Mouse (Mus musculus): Measurements from ENCODE around the gene Ift57.

DNA sequence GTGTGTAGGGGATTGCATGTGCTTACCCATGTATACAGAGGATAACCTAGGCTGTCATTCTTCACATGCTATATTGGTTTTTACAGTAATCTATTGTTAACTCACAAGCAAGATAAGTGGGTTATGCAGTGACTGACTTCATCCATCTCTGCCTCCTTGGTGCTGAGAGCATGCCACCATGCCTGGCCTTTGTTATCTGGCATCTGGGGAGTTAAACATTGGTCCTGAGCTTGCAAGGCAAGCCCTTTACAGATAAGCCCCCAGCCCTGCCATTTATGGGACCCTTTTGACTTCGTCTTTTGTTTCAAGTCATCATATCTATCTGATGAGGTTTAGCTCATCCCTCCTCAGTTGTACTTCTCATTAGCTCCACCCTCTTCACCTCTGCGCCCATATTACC is 25.9 kb downstream of the Ift57 start:
- no peak for TF ChIP-seq TCF12 (IDR thresholded peaks at IDR 0.05; ENCODE audit: insufficient read depth, poor library complexity, severe bottlenecking)
- TF ChIP-seq POLR2AphosphoS2 (IDR thresholded peaks at IDR 0.05; ENCODE audit: insufficient read length, low read depth) = no peak
- no peak for TF ChIP-seq POLR2A (IDR thresholded peaks at IDR 0.05; ENCODE audit: insufficient read length, low read depth)
- TF ChIP-seq SRF (IDR thresholded peaks at IDR 0.05; ENCODE audit: control insufficient read depth, insufficient read length, low read depth) = no peak

Data from myocyte (in vitro differentiated cells).